Mouse (Mus musculus): ENCODE results near the gene Usp32.

DNA sequence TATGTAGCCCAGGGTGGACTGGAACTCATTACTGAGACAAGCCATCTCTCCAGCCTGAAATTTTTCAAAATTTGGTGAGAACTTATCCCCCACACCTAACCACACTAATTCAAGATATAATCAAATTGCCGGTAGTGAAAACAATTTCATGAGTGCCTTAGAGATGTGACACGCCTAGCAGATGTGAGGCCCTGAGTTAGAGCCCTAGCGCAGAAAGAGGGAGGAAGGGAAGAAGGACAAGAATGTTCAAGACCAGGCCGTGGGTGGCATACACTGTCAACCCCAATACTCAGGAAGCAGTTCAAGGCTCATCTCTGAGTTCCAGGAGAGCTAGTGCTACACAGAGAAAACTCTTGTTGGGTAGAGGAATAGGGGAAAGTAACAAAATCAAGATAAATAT is 72.1 kb downstream of the Usp32 start:
- no peak for TF ChIP-seq POLR2A (IDR thresholded peaks at IDR 0.05; ENCODE audit: insufficient read depth, low read depth, low read length)
- no peak for TF ChIP-seq CTCF (IDR thresholded peaks at IDR 0.05; ENCODE audit: insufficient read depth, low read depth, low read length)
